Comparison of ENCODE assay signal across 41 mouse cellular contexts in genomic region chr11:62708252-62708651, GRCm38 (mm10). TPM values are rescaled to one million over a fixed set of nuclear protein-coding genes. Genes with fewer than 3 reads are reported as not detected.
"Had no signal": no experiment of that assay in that cellular context is flagged by ENCODE, and none has a peak within 500 bp of the region (broad histone marks: within the 10 kb centered on the region; RNA-seq: fewer than 3 reads in every experiment).

No protein-coding gene starts in this region.

- ATAC-seq: hindbrain, embryonic 16.5 days; inflammation-experienced regulatory T-cells, adult 6 months; intestine, embryonic 15.5 days; intestine, postnatal 0 days; liver, embryonic 12.5 days had no signal

- DNase-seq: gastrocnemius, adult 2 months; gastrocnemius, postnatal 10 days; gastrocnemius, postnatal 25 days; heart, adult 2 months; heart, postnatal 14 days; heart, postnatal 4 days; kidney, adult 18-20 months; kidney, adult 8-10 months; kidney, postnatal 10 days; kidney, postnatal 25 days; kidney, postnatal 4 days; layer of hippocampus, adult 9-11 months; layer of hippocampus, postnatal 36 days; left cerebral cortex, postnatal 4 days had no signal

- H3K27me3 ChIP-seq: hindbrain, embryonic 12.5 days; intestine, embryonic 15.5 days; limb, embryonic 13.5 days; limb, embryonic 15.5 days; liver, embryonic 12.5 days had no signal

- H3K4me2 ChIP-seq: hindbrain, embryonic 12.5 days; hindbrain, embryonic 14.5 days; intestine, embryonic 15.5 days; limb, embryonic 13.5 days; limb, embryonic 15.5 days; liver, embryonic 12.5 days had no signal

- H3K36me3 ChIP-seq: intestine, embryonic 15.5 days; liver, embryonic 12.5 days had no signal

- H3K9ac ChIP-seq: hindbrain, embryonic 12.5 days; hindbrain, embryonic 14.5 days; intestine, embryonic 15.5 days; limb, embryonic 13.5 days; limb, embryonic 15.5 days; liver, embryonic 12.5 days; liver, embryonic 14.5 days had no signal

- H3K27ac ChIP-seq: gastrocnemius, adult 2 months; heart, adult 2 months; heart, embryonic 10.5 days; hindbrain, embryonic 10.5 days; hindbrain, embryonic 12.5 days; hindbrain, embryonic 14.5 days; intestine, embryonic 15.5 days; limb, embryonic 15.5 days; liver, embryonic 12.5 days; liver, embryonic 14.5 days had no signal

- H3K9me3 ChIP-seq: heart, embryonic 10.5 days; hindbrain, embryonic 10.5 days; hindbrain, embryonic 12.5 days; intestine, embryonic 15.5 days; limb, embryonic 13.5 days; limb, embryonic 15.5 days; liver, embryonic 12.5 days had no signal

- H3K4me1 ChIP-seq: hindbrain, embryonic 10.5 days; hindbrain, embryonic 12.5 days; intestine, embryonic 15.5 days; liver, embryonic 12.5 days had no signal

- H3K4me3 ChIP-seq: gastrocnemius, adult 2 months; heart, adult 2 months; heart, embryonic 10.5 days; hindbrain, embryonic 10.5 days; hindbrain, embryonic 12.5 days; intestine, embryonic 15.5 days; limb, embryonic 13.5 days; limb, embryonic 15.5 days; liver, embryonic 12.5 days had no signal

RNA-seq across cellular contexts. Expression of gene Gm10428, which starts 44.6 kb away (rescaled TPM):
- total RNA-seq: gastrocnemius, adult 2 months; gastrocnemius, postnatal 10 days; gastrocnemius, postnatal 25 days; gastrocnemius, postnatal 4 days; granulocyte monocyte progenitor cell, adult 5-6 weeks; heart, adult 2 months; heart, postnatal 14 days; heart, postnatal 4 days; layer of hippocampus, adult 8-10 months; layer of hippocampus, postnatal 14 days; layer of hippocampus, postnatal 36 days; left cerebral cortex, adult 18-20 months; left cerebral cortex, adult 8-10 months; left cerebral cortex, postnatal 10 days; left cerebral cortex, postnatal 25 days; left cerebral cortex, postnatal 4 days; liver, adult 2 months had no signal
- polyA plus RNA-seq: frontal cortex, adult 2 months; heart, adult 2 months; heart, embryonic 10.5 days; heart, embryonic 14.5 days; heart, embryonic 16.5 days; hindbrain, embryonic 10.5 days; hindbrain, embryonic 12.5 days; hindbrain, embryonic 14.5 days; hindbrain, embryonic 16.5 days; inflammation-experienced regulatory T-cells, adult 6 months; intestine, embryonic 15.5 days; intestine, postnatal 0 days; kidney, embryonic 14.5 days; kidney, embryonic 16.5 days; limb, embryonic 13.5 days; limb, embryonic 15.5 days; liver, adult 2 months; liver, embryonic 12.5 days; liver, embryonic 14.5 days; liver, embryonic 16.5 days had no signal
